In the genomic region with DNA sequence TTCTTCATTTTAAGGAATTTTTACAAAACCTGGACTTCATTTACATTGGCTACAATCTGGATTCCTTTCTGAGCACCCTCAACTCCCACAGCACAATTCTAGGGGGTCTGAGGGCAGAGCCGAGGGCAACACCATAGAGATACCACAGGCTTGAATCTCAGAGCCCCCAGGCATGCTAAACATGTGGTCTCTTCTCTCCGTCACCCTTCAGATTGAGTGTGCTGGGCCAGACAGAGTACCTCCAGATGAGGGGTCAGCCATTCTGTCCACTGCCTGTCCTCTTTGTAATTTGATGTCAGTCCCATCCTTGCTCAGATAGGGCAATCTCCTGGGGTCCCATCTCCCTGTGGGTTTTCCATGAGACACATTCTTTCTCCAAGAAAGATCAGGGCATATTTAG, we compare ENCODE assay signal across 15 mouse cellular contexts. TPM values are rescaled to one million over a fixed set of nuclear protein-coding genes. Genes with fewer than 3 reads are reported as not detected.
DNase-seq lines count a peak whose midpoint lies in the region; ATAC-seq lines count a peak whose summit lies in the region.
"Had no signal": no experiment of that assay in that cellular context is flagged by ENCODE, and none has a peak within 500 bp of the region (broad histone marks: within the 10 kb centered on the region; RNA-seq: fewer than 3 reads in every experiment).

No protein-coding gene starts in this region.

- no peaks in the 10 kb centered on the region for H3K9me3 ChIP-seq in embryonic facial prominence, embryonic 10.5 days
- H3K9me3 ChIP-seq in hindbrain, embryonic 12.5 days (replicated peaks), result no peaks in the 10 kb centered on the region
- H3K9me3 ChIP-seq in midbrain, embryonic 13.5 days, result no peaks in the 10 kb centered on the region
- H3K9me3 ChIP-seq: heart, embryonic 15.5 days; liver, embryonic 13.5 days had no signal

- H3K4me3 ChIP-seq in embryonic facial prominence, embryonic 10.5 days, result no peak overlapping the region
- H3K4me3 ChIP-seq in hindbrain, embryonic 12.5 days, result no peak overlapping the region
- no peak overlapping the region for H3K4me3 ChIP-seq in midbrain, embryonic 13.5 days (replicated peaks)
- H3K4me3 ChIP-seq: heart, embryonic 15.5 days; liver, embryonic 13.5 days; myocyte had no signal

- no peaks in the 10 kb centered on the region for H3K36me3 ChIP-seq in embryonic facial prominence, embryonic 10.5 days (replicated peaks)
- no peaks in the 10 kb centered on the region for H3K36me3 ChIP-seq in hindbrain, embryonic 12.5 days
- H3K36me3 ChIP-seq in midbrain, embryonic 13.5 days, result no peaks in the 10 kb centered on the region
- H3K36me3 ChIP-seq: heart, embryonic 15.5 days; liver, embryonic 13.5 days had no signal

- no peak for ATAC-seq in hindbrain, embryonic 12.5 days (ENCODE audit: low FRiP score)
- no peak for ATAC-seq in midbrain, embryonic 13.5 days
- ATAC-seq: intestine, postnatal 0 days had no signal

- no peaks in the 10 kb centered on the region for H3K27me3 ChIP-seq in embryonic facial prominence, embryonic 10.5 days (replicated peaks; ENCODE audit: low read depth, poor library complexity, severe bottlenecking)
- H3K27me3 ChIP-seq in hindbrain, embryonic 12.5 days, result peaks cover 3% of the 10 kb centered on the region; the same call in 1 of the 2 replicates
- H3K27me3 ChIP-seq in midbrain, embryonic 13.5 days, result peaks cover 5% of the 10 kb centered on the region; the same call in 1 of the 2 replicates
- H3K27me3 ChIP-seq: heart, embryonic 15.5 days; liver, embryonic 13.5 days had no signal

- WGBS in embryonic facial prominence, embryonic 10.5 days, result 40% methylated on average over 2 of the region's 2 CpGs
- WGBS in hindbrain, embryonic 12.5 days, result 44% methylated on average over 2 of the region's 2 CpGs
- WGBS in midbrain, embryonic 13.5 days, result 35% methylated on average over 2 of the region's 2 CpGs

- H3K4me2 ChIP-seq in hindbrain, embryonic 12.5 days (replicated peaks), result no peak overlapping the region
- no peak overlapping the region for H3K4me2 ChIP-seq in midbrain, embryonic 13.5 days (replicated peaks)
- H3K4me2 ChIP-seq: heart, embryonic 15.5 days; liver, embryonic 13.5 days had no signal

- H3K9ac ChIP-seq in hindbrain, embryonic 12.5 days, result no peak overlapping the region
- H3K9ac ChIP-seq in midbrain, embryonic 13.5 days (replicated peaks), result no peak overlapping the region
- H3K9ac ChIP-seq: heart, embryonic 15.5 days; liver, embryonic 13.5 days had no signal

- peaks cover 33% of the 10 kb centered on the region for H3K4me1 ChIP-seq in embryonic facial prominence, embryonic 10.5 days
- H3K4me1 ChIP-seq in hindbrain, embryonic 12.5 days, result peaks cover 27% of the 10 kb centered on the region
- H3K4me1 ChIP-seq in midbrain, embryonic 13.5 days (replicated peaks), result peaks cover 40% of the 10 kb centered on the region
- H3K4me1 ChIP-seq: liver, embryonic 13.5 days had no signal

- H3K27ac ChIP-seq in embryonic facial prominence, embryonic 10.5 days (replicated peaks), result peak overlapping the region; percentile 61
- H3K27ac ChIP-seq in hindbrain, embryonic 12.5 days, result peak overlapping the region; percentile 73
- H3K27ac ChIP-seq in midbrain, embryonic 13.5 days, result peak overlapping the region; percentile 75
- H3K27ac ChIP-seq: heart, embryonic 15.5 days; liver, embryonic 13.5 days had no signal

- peak; percentile 31 for DNase-seq in cerebellum, adult 8-10 months
- no peak for DNase-seq in cerebellum, postnatal 25 days
- no peak for DNase-seq in embryonic facial prominence, embryonic 10.5 days (ENCODE audit: low spot score)
- DNase-seq in spleen, postnatal 4 days (ENCODE audit: low spot score in 2 of 2), result no peak
- DNase-seq in layer of hippocampus, adult 9-10 months (ENCODE audit: low spot score), result no peak
- DNase-seq in kidney, adult 11 months, result no peak
- DNase-seq: adrenal gland, adult 2 months; gastrocnemius, postnatal 36 days; liver, embryonic 13.5 days; lung, postnatal 14 days had no signal

RNA-seq across cellular contexts. Expression of gene Ggact, which starts 31.9 kb away (rescaled TPM):
- 5.3 and 7.2 TPM in 2 replicates for polyA plus RNA-seq in embryonic facial prominence, embryonic 10.5 days (2016; fragmentation: Nextera tagmentation; extraction: Ambion mirVana)
- 7.7 and 8.6 TPM in 2 replicates for polyA plus RNA-seq in hindbrain, embryonic 12.5 days (2016; fragmentation: Nextera tagmentation; extraction: Ambion mirVana)
- 4.7 and 5.9 TPM in 2 replicates for polyA plus RNA-seq in midbrain, embryonic 13.5 days (2015; fragmentation: Nextera tagmentation; extraction: Ambion mirVana)
